Mouse (Mus musculus): ENCODE results near the gene Car3. TPM values are rescaled to one million over a fixed set of nuclear protein-coding genes. Genes with fewer than 3 reads are reported as not detected.
A peak's percentile ranks its signal among the peaks of the same experiment; 100 is the strongest.

Gene Car3
- total and polyA plus RNA-seq, 2 experiments from 2014 or later = 2.7 to 13.2 TPM

- H3K4me2 ChIP-seq (ENCODE audit: low read depth, low read length) = no peak overlapping the region
Measured at GRCm38 (mm10) chr3:14863922-14864321, 610 bp downstream of the Car3 start.

GRCm38 (mm10) chr3:14865941-14866340 is 2.6 kb downstream of the Car3 start:
- no peak for TF ChIP-seq EP300 (IDR thresholded peaks at IDR 0.05; ENCODE audit: low read depth)
- no peak for TF ChIP-seq CTCF (IDR thresholded peaks at IDR 0.05; ENCODE audit: low read depth)
- Histone ChIP-seq H3K4me1 (ENCODE audit: control insufficient read depth, insufficient read depth) (peaks cover 5% of the 10 kb centered on the region; the same call in 1 of the 2 replicates), H3K27me3 (ENCODE audit: control insufficient read depth, insufficient read depth, low read length) (no peaks in the 10 kb centered on the region), H3K9ac (replicated peaks; ENCODE audit: low read depth, low read length) (no peak overlapping the region), H3K36me3 (replicated peaks; ENCODE audit: control insufficient read depth, insufficient read depth, low read length) (no peaks in the 10 kb centered on the region), H3K27ac (ENCODE audit: low read depth) (no peak overlapping the region), H3K4me3 (ENCODE audit: low read depth, low read length) (no peak overlapping the region), H3K4me2 (ENCODE audit: low read depth, low read length) (no peak overlapping the region), H3K9me3 (replicated peaks; ENCODE audit: control insufficient read depth, low read length) (no peaks in the 10 kb centered on the region)
- ATAC-seq (ENCODE audit: insufficient read depth, low read depth) (no peak), DNase-seq (ENCODE audit: low spot score) (no peak)
- WGBS = 67% methylated on average over 2 of the region's 2 CpGs

More at GRCm38 (mm10) chr3:14863922-14864321, 610 bp downstream of the Car3 start:
- Histone ChIP-seq H3K4me3 (ENCODE audit: low read depth, low read length) (no peak overlapping the region), H3K4me1 (ENCODE audit: control insufficient read depth, insufficient read depth) (peaks cover 5% of the 10 kb centered on the region; the same call in 1 of the 2 replicates), H3K27me3 (ENCODE audit: control insufficient read depth, insufficient read depth, low read length) (no peaks in the 10 kb centered on the region), H3K9me3 (replicated peaks; ENCODE audit: control insufficient read depth, low read length) (no peaks in the 10 kb centered on the region), H3K36me3 (replicated peaks; ENCODE audit: control insufficient read depth, insufficient read depth, low read length) (no peaks in the 10 kb centered on the region), H3K9ac (replicated peaks; ENCODE audit: low read depth, low read length) (no peak overlapping the region), H3K27ac (ENCODE audit: low read depth) (no peak overlapping the region)
- no peak for TF ChIP-seq CTCF (IDR thresholded peaks at IDR 0.05; ENCODE audit: low read depth)
- TF ChIP-seq EP300 (IDR thresholded peaks at IDR 0.05; ENCODE audit: low read depth) = no peak
- DNase-seq (ENCODE audit: low spot score) = no peak
- WGBS = 73% methylated on average over 2 of the region's 2 CpGs
- ATAC-seq (ENCODE audit: insufficient read depth, low read depth) = no peak

- H3K4me3 ChIP-seq (ENCODE audit: low read depth, low read length) = peak overlapping the region; percentile 33
- no peak for ATAC-seq (ENCODE audit: insufficient read depth, low read depth)
- TF ChIP-seq EP300 (IDR thresholded peaks at IDR 0.05; ENCODE audit: low read depth) (no peak), CTCF (IDR thresholded peaks at IDR 0.05; ENCODE audit: low read depth) (peak; percentile 68)
- H3K4me2 ChIP-seq (ENCODE audit: low read depth, low read length) = peak overlapping the region; percentile 55
- H3K27ac ChIP-seq (ENCODE audit: low read depth) = no peak overlapping the region
- no peak overlapping the region for H3K9ac ChIP-seq (replicated peaks; ENCODE audit: low read depth, low read length)
- H3K4me1 ChIP-seq (ENCODE audit: control insufficient read depth, insufficient read depth) = no peaks in the 10 kb centered on the region
- 21% methylated on average over 11 of the region's 11 CpGs for WGBS
- no peaks in the 10 kb centered on the region for H3K27me3 ChIP-seq (ENCODE audit: control insufficient read depth, insufficient read depth, low read length)
- peak; percentile 33 for DNase-seq (ENCODE audit: low spot score)
- no peaks in the 10 kb centered on the region for H3K9me3 ChIP-seq (replicated peaks; ENCODE audit: control insufficient read depth, low read length)
- no peaks in the 10 kb centered on the region for H3K36me3 ChIP-seq (replicated peaks; ENCODE audit: control insufficient read depth, insufficient read depth, low read length)
Measured at GRCm38 (mm10) chr3:14869779-14870178, 6.5 kb downstream of the Car3 start.

GRCm38 (mm10) chr3:14870528-14870927 is 7.2 kb downstream of the Car3 start:
- 12% methylated on average over 1 of the region's 1 CpGs for WGBS
- Histone ChIP-seq H3K4me3 (ENCODE audit: low read depth, low read length) (no peak overlapping the region), H3K9ac (replicated peaks; ENCODE audit: low read depth, low read length) (no peak overlapping the region), H3K4me1 (ENCODE audit: control insufficient read depth, insufficient read depth) (no peaks in the 10 kb centered on the region), H3K27ac (ENCODE audit: low read depth) (no peak overlapping the region), H3K9me3 (replicated peaks; ENCODE audit: control insufficient read depth, low read length) (no peaks in the 10 kb centered on the region), H3K27me3 (ENCODE audit: control insufficient read depth, insufficient read depth, low read length) (no peaks in the 10 kb centered on the region), H3K4me2 (ENCODE audit: low read depth, low read length) (no peak overlapping the region), H3K36me3 (replicated peaks; ENCODE audit: control insufficient read depth, insufficient read depth, low read length) (no peaks in the 10 kb centered on the region)
- ATAC-seq (ENCODE audit: insufficient read depth, low read depth) (no peak), DNase-seq (ENCODE audit: low spot score) (no peak)
- no peak for TF ChIP-seq EP300 (IDR thresholded peaks at IDR 0.05; ENCODE audit: low read depth)
- TF ChIP-seq CTCF (IDR thresholded peaks at IDR 0.05; ENCODE audit: low read depth) = no peak

- Histone ChIP-seq H3K36me3 (replicated peaks; ENCODE audit: control insufficient read depth, insufficient read depth, low read length) (no peaks in the 10 kb centered on the region), H3K4me2 (ENCODE audit: low read depth, low read length) (no peak overlapping the region), H3K4me1 (ENCODE audit: control insufficient read depth, insufficient read depth) (no peaks in the 10 kb centered on the region), H3K27me3 (ENCODE audit: control insufficient read depth, insufficient read depth, low read length) (no peaks in the 10 kb centered on the region), H3K9me3 (replicated peaks; ENCODE audit: control insufficient read depth, low read length) (no peaks in the 10 kb centered on the region), H3K27ac (ENCODE audit: low read depth) (no peak overlapping the region), H3K4me3 (ENCODE audit: low read depth, low read length) (no peak overlapping the region), H3K9ac (replicated peaks; ENCODE audit: low read depth, low read length) (no peak overlapping the region)
- TF ChIP-seq EP300 (IDR thresholded peaks at IDR 0.05; ENCODE audit: low read depth) (no peak), CTCF (IDR thresholded peaks at IDR 0.05; ENCODE audit: low read depth) (no peak)
- DNase-seq (ENCODE audit: low spot score) = no peak
- ATAC-seq (ENCODE audit: insufficient read depth, low read depth) = no peak
- 54% methylated on average over 7 of the region's 7 CpGs for WGBS
Measured at GRCm38 (mm10) chr3:14871386-14871785, 8.1 kb downstream of the Car3 start.

DNA sequence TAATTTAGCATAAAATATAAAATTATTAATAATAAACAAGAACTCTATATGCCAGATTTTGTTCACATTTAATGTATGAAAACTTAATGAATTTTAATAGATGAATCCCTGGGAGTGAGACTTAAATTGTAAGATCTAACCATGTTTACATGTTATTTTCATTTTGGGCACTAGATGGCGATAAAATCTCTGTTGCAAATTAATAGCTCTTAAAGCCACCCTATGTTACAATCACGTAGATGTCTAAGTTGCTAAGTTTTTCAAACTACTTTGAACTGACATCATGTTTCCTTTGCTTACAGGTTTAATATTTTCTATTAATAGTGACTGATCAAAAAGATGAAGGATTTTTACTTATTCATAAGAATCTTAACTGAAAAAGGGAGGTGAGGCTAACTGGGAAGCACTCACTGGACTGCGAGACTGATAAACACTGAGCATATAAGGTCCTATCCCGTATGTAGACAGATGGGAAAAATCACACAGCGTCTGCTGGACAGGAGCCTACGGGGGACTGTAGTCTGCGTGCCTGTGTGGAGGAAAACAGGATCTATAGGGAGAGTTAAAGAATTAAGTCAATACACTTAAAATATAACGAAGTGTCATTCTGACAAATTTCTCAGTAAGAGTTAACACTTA is 11.2 kb downstream of the Car3 start:
- ATAC-seq (ENCODE audit: insufficient read depth, low read depth) (no peak), DNase-seq (ENCODE audit: low spot score) (peak; percentile 39)
- Histone ChIP-seq H3K36me3 (replicated peaks; ENCODE audit: control insufficient read depth, insufficient read depth, low read length) (no peaks in the 10 kb centered on the region), H3K27me3 (ENCODE audit: control insufficient read depth, insufficient read depth, low read length) (no peaks in the 10 kb centered on the region), H3K4me1 (ENCODE audit: control insufficient read depth, insufficient read depth) (peaks cover 4% of the 10 kb centered on the region; the same call in 1 of the 2 replicates), H3K27ac (ENCODE audit: low read depth) (no peak overlapping the region), H3K9me3 (replicated peaks; ENCODE audit: control insufficient read depth, low read length) (no peaks in the 10 kb centered on the region), H3K9ac (replicated peaks; ENCODE audit: low read depth, low read length) (no peak overlapping the region), H3K4me2 (ENCODE audit: low read depth, low read length) (no peak overlapping the region), H3K4me3 (ENCODE audit: low read depth, low read length) (no peak overlapping the region)
- TF ChIP-seq CTCF (IDR thresholded peaks at IDR 0.05; ENCODE audit: low read depth) (peak; percentile 66), EP300 (IDR thresholded peaks at IDR 0.05; ENCODE audit: low read depth) (no peak)
- 32% methylated on average over 8 of the region's 8 CpGs for WGBS

All from heart, postnatal 0 days (tissue).